Mouse (Mus musculus) ES-Bruce4 (cell line): ENCODE data around the gene Atcay. TPM values are rescaled to one million over a fixed set of nuclear protein-coding genes. Genes with fewer than 3 reads are reported as not detected.

Experiments used
- H3K27ac ChIP-seq: 2 replicates; pipeline ENCODE4 v1.5.1; 2012; ENCODE audit warnings: low read length, inconsistent platforms; ENCODE audit not compliant: insufficient read depth
- H3K27me3 ChIP-seq: 2 replicates; pipeline ENCODE4 v1.6.1; 2012; ENCODE audit warnings: mild to moderate bottlenecking, low read length, inconsistent platforms; ENCODE audit not compliant: control insufficient read depth, poor library complexity, insufficient read depth, severe bottlenecking
- H3K36me3 ChIP-seq: 2 replicates; pipeline ENCODE4 v1.6.1; 2012; ENCODE audit warnings: inconsistent platforms, mild to moderate bottlenecking, low read length, moderate library complexity; ENCODE audit not compliant: control insufficient read depth, poor library complexity, insufficient read depth, severe bottlenecking
- H3K4me1 ChIP-seq: one replicate; pipeline ENCODE4 v1.8.1; 2011; ENCODE audit warnings: low read length; ENCODE audit not compliant: control insufficient read depth, insufficient read depth
- H3K4me3 ChIP-seq: 2 replicates; pipeline ENCODE4 v1.5.1; 2011; ENCODE audit warnings: low read depth, mild to moderate bottlenecking, low read length
- H3K9ac ChIP-seq: 2 replicates; pipeline ENCODE4 v1.6.1; 2012; ENCODE audit warnings: low read depth, mild to moderate bottlenecking, inconsistent platforms; ENCODE audit not compliant: poor library complexity, severe bottlenecking
- H3K9me3 ChIP-seq: replicated peaks from 2 replicates; pipeline ENCODE4 v1.6.1; 2012; ENCODE audit warnings: mild to moderate bottlenecking, low read length, inconsistent platforms; ENCODE audit not compliant: control insufficient read depth, poor library complexity, insufficient read depth, severe bottlenecking
- CTCF ChIP-seq: IDR thresholded peaks from one replicate; pipeline ENCODE4 v1.8.1; 2011; ENCODE audit warnings: low read depth, low read length
- EP300 ChIP-seq: IDR thresholded peaks from 2 replicates; pipeline ENCODE4 v1.6.1; 2011; ENCODE audit warnings: low read depth, low read length; ENCODE audit not compliant: insufficient read depth
- POLR2A ChIP-seq: IDR thresholded peaks from one replicate; pipeline ENCODE4 v1.8.1; 2011; ENCODE audit warnings: low read length; ENCODE audit not compliant: insufficient read depth
- polyA plus RNA-seq: library from polyadenylated mRNA; stranded (reverse); fragments of >200 nt; gene quantifications from 2 replicates; pipeline ENCODE4 v1.2.4, GENCODE M21; 2011; ENCODE audit warnings: low read depth; ENCODE audit not compliant: missing spikeins, insufficient read depth, insufficient read length

Gene Atcay
- polyA plus RNA-seq, 1 experiment, result 0.91 TPM

DNA sequence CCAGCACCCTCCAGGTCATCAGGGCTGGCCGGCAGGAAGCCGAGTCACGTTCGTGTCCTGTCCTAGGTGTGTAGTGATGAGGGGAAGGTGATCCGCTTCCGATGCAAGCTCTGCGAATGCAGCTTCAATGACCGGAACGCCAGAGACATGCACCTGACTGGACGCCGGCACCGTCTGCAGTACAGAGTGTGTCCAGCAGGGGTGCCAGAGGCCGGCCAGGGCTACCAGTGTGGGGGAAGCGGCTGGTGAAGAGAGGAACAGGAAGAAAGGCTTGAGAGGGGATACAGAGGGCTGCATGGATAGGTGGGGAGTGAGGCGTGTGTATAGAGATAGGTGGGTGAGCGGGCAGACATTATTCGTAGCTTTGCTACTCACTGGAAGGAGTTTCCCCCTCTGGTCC, 14.0 kb upstream of the Atcay start:
- Histone ChIP-seq H3K27me3 (no peaks in the 10 kb centered on the region), H3K4me1 (peaks cover 1% of the 10 kb centered on the region), H3K4me3 (no peak overlapping the region), H3K36me3 (no peaks in the 10 kb centered on the region), H3K27ac (no peak overlapping the region), H3K9me3 (no peaks in the 10 kb centered on the region), H3K9ac (no peak overlapping the region)
- TF ChIP-seq POLR2A (no peak), CTCF (no peak), EP300 (no peak)

DNA sequence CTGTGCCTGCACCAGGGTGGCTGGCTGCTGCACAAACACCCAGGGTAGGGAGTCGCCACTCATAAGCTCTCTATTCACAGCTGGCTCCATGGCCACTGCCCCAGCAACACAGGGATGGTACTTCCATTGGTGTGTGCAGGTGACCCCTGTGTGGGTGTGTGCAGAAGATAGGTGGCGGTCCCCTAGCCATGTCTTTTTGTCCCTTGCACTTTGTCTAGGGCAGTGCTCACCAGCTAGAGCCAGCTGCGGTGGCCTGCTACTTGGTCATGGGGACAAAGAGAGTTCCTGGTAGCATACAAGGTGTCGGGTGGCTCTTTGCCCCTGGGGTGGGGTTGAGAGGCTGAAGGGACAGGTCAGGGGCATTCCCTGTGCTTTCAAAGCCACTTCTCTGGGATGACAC, 13.5 kb upstream of the Atcay start:
- no peak overlapping the region for H3K27ac ChIP-seq
- no peaks in the 10 kb centered on the region for H3K36me3 ChIP-seq
- peaks cover 1% of the 10 kb centered on the region for H3K4me1 ChIP-seq
- TF ChIP-seq CTCF (no peak), POLR2A (no peak), EP300 (no peak)
- H3K27me3 ChIP-seq, result no peaks in the 10 kb centered on the region
- no peak overlapping the region for H3K9ac ChIP-seq
- no peak overlapping the region for H3K4me3 ChIP-seq
- no peaks in the 10 kb centered on the region for H3K9me3 ChIP-seq

DNA sequence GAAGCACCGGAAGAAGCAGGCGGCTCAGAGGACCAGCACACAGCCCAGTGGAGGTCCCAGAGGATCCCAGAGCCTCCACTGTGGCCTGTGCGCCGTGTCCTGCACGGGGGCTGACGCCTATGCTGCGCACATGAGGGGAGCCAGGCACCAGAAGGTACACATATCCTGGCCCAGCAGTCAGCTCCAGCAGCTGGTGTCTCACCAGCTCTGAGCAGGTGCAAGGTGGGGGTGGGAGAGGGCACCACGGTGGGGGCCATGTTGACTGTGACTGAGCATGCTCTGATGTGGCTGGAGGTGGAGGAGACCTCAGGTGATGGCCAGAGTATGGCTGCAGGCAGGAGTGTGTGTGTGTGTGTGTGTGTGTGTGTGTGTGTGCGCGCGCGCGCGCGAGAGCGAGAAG, 11.4 kb upstream of the Atcay start:
- TF ChIP-seq POLR2A (no peak), EP300 (no peak)
- Histone ChIP-seq H3K27me3 (no peaks in the 10 kb centered on the region), H3K4me1 (peaks cover 1% of the 10 kb centered on the region)

DNA sequence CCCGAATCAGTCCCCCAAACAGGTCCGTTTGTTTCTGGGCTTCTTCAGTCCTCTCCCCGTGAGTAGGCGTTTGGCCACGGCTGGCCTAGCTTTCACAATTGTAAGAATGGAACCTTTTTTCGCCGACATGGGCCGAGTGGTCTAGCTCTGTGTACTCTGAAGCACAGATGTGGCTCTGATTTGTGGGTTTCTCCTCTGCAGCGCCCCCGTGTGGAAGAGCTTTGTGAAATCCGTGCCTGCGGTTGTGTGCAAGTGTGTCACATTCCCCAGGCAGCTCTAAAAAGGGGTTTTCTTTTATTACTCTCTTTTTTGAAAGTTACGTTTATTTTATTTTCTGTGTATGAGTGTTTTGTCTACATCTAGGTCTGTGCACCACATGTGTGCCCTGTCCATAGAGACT, 10.2 kb upstream of the Atcay start:
- Histone ChIP-seq H3K4me3 (no peak overlapping the region), H3K36me3 (no peaks in the 10 kb centered on the region), H3K27ac (no peak overlapping the region), H3K27me3 (no peaks in the 10 kb centered on the region), H3K9me3 (no peaks in the 10 kb centered on the region), H3K4me1 (peaks cover 1% of the 10 kb centered on the region), H3K9ac (no peak overlapping the region)
- TF ChIP-seq POLR2A (no peak), EP300 (no peak), CTCF (no peak)

More for the DNA sequence above, 11.4 kb upstream of the Atcay start:
- Histone ChIP-seq H3K36me3 (no peaks in the 10 kb centered on the region), H3K9me3 (no peaks in the 10 kb centered on the region), H3K9ac (no peak overlapping the region), H3K4me3 (peak overlapping the region; percentile 13), H3K27ac (no peak overlapping the region)

DNA sequence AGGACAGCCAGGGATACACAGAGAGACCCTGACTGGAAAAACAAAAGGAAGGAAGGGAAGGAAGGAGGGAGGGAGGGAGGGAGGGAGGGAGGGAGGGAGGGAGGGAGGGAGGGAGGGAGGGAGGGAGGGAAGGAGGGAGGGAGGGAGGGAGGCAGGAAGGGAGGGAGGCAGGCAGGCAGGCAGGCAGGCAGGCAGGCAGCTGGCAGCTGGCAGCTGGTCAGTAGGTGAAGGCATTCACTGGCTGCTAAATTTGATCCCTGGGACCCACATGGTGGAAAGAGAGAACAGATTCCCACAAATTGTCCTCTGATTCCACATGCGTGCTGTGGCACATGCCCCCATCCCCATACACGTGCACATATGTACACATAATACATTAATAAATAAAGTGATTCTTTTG, 8.0 kb upstream of the Atcay start:
- no peak for TF ChIP-seq CTCF
- no peak for TF ChIP-seq POLR2A
- TF ChIP-seq EP300, result no peak
- H3K27me3 ChIP-seq, result no peaks in the 10 kb centered on the region

DNA sequence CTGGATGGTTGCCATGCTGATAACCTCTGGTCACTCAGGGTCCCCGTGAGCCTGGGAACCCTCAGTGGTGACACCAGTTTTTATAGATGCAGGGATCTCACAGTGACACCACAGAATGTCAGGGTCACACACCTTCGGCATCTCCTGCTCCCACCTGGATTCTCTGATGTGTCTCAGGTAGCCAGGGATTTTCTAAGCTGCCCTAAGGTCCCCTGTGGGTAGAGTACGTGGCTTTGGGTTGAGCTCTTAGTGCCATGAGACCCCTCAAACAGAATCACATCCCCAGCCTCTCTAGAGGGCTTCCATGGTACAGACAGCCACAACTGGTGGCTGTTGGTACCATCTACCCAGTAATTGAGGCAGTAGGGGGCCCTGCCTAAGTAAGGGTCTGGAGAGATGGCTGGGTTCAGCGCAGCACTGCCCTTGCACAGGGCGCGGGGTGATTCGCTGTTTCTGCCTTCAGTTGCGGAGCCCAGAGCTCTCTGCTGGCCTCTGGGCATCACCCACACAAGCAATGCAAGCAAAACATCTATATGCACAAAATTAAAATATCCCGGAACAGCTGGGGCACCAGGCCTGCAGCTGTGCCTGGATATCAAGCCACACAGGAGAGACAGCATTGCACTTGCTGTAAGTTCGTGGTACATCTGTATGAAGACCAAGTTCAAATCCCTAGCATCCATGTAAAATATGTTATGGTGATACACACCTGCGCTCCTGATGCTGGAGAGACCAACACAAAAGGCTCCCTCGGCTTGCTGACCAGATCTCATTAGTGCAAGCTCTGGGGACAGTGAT, 6.0 kb upstream of the Atcay start:
- H3K4me1 ChIP-seq, result no peaks in the 10 kb centered on the region
- H3K4me3 ChIP-seq, result no peak overlapping the region
- H3K9ac ChIP-seq, result no peak overlapping the region
- H3K27ac ChIP-seq, result no peak overlapping the region
- H3K9me3 ChIP-seq, result no peaks in the 10 kb centered on the region
- TF ChIP-seq CTCF (no peak), POLR2A (no peak), EP300 (no peak)
- H3K36me3 ChIP-seq, result no peaks in the 10 kb centered on the region
- no peaks in the 10 kb centered on the region for H3K27me3 ChIP-seq

More for the DNA sequence above, 8.0 kb upstream of the Atcay start:
- no peaks in the 10 kb centered on the region for H3K4me1 ChIP-seq
- no peaks in the 10 kb centered on the region for H3K9me3 ChIP-seq
- H3K9ac ChIP-seq, result no peak overlapping the region
- H3K4me3 ChIP-seq, result no peak overlapping the region
- H3K27ac ChIP-seq, result no peak overlapping the region
- H3K36me3 ChIP-seq, result no peaks in the 10 kb centered on the region
